Comparison of ENCODE assay signal across 19 mouse cellular contexts in the genomic region with DNA sequence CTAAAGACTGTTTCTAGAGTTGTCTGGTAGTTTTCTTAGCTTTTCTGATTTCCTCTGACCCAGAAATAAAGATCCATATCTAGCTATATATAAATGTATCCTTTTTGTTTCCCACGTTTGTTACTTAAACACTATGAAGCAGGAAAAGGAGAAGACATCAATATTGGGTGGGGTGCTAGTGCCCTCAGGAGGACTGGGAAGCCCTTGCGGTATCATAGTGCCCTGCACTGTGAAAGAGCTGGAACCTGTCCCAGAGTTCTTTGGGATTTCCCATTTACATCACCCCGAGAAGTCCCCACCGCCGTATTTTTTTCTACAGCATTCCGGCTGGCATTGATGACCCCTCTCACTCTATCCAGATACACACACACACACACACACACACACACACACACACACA.
DNase-seq lines count a peak whose midpoint lies in the region; ATAC-seq and TF ChIP-seq lines count a peak whose summit lies in the region.
"Had no signal": no experiment of that assay in that cellular context is flagged by ENCODE, and none has a peak within 500 bp of the region (broad histone marks: within the 10 kb centered on the region; RNA-seq: fewer than 3 reads in every experiment).

No protein-coding gene starts in this region.

- H3K9me3 ChIP-seq in heart, embryonic 11.5 days (replicated peaks; ENCODE audit: control insufficient read depth, low read length) = no peaks in the 10 kb centered on the region
- H3K9me3 ChIP-seq in liver, embryonic 11.5 days (ENCODE audit: control insufficient read depth, low read length) = no peaks in the 10 kb centered on the region
- H3K9me3 ChIP-seq: embryonic facial prominence, embryonic 15.5 days; forebrain, embryonic 12.5 days; heart, embryonic 12.5 days; kidney, embryonic 15.5 days; limb, embryonic 13.5 days; midbrain, embryonic 15.5 days had no signal

- 47% methylated on average over 6 of the region's 6 CpGs for WGBS in heart, adult 2 months
- 81% methylated on average over 6 of the region's 6 CpGs for WGBS in heart, embryonic 11.5 days (ENCODE audit: insufficient replicate concordance)
- WGBS in liver, adult 2 months = 64% methylated on average over 6 of the region's 6 CpGs
- WGBS in liver, embryonic 11.5 days = 81% methylated on average over 6 of the region's 6 CpGs
- 49% methylated on average over 6 of the region's 6 CpGs for WGBS in cerebellum, adult 2 months

- no peak for ATAC-seq in heart, embryonic 11.5 days (replicated peaks; ENCODE audit: insufficient number of reproducible peaks, low FRiP score, low TSS enrichment)
- no peak for ATAC-seq in liver, embryonic 11.5 days (replicated peaks; ENCODE audit: low FRiP score)
- ATAC-seq in common myeloid progenitor, adult 5-6 weeks (replicated peaks; ENCODE audit: low read depth, poor library complexity, severe bottlenecking) = 0 out of 2 replicates have a peak, but pooled peaks have one; percentile 47
- no peak for ATAC-seq in frontal cortex, adult (ENCODE audit: low TSS enrichment)
- ATAC-seq: midbrain, embryonic 15.5 days had no signal

- no peaks in the 10 kb centered on the region for H3K79me2 ChIP-seq in heart, adult 2 months (replicated peaks; ENCODE audit: control insufficient read depth, insufficient read depth, low read length)
- H3K79me2 ChIP-seq in liver, adult 2 months (ENCODE audit: control insufficient read depth, insufficient read depth, low read length) = no peaks in the 10 kb centered on the region

- TF ChIP-seq CTCF in heart, adult 2 months (IDR thresholded peaks at IDR 0.05) = peak; percentile 41
- TF ChIP-seq CTCF in liver, adult 2 months (IDR thresholded peaks at IDR 0.05; ENCODE audit: low read depth, low read length) = peak; percentile 37; the same call in 1 of the 2 replicates
- TF ChIP-seq CTCF in cerebellum, adult 2 months (IDR thresholded peaks at IDR 0.05; ENCODE audit: borderline replicate concordance, insufficient read depth, low read depth, low read length) = no peak

- no peak overlapping the region for H3K27ac ChIP-seq in heart, adult 2 months
- H3K27ac ChIP-seq in heart, embryonic 11.5 days (ENCODE audit: low read depth, low read length) = no peak overlapping the region
- H3K27ac ChIP-seq in liver, adult 2 months (replicated peaks; ENCODE audit: insufficient read depth, low read depth, low read length) = no peak overlapping the region
- no peak overlapping the region for H3K27ac ChIP-seq in liver, embryonic 11.5 days (ENCODE audit: low read depth, low read length)
- no peak overlapping the region for H3K27ac ChIP-seq in cerebellum, adult 2 months (ENCODE audit: insufficient read depth, low read length)
- H3K27ac ChIP-seq: embryonic facial prominence, embryonic 15.5 days; forebrain, embryonic 12.5 days; kidney, embryonic 15.5 days; limb, embryonic 13.5 days; midbrain, embryonic 15.5 days had no signal

- H3K27me3 ChIP-seq in heart, adult 2 months (ENCODE audit: control insufficient read depth, insufficient read depth, low read length) = no peaks in the 10 kb centered on the region
- H3K27me3 ChIP-seq in heart, embryonic 11.5 days (ENCODE audit: control insufficient read depth, insufficient read depth, low read length) = no peaks in the 10 kb centered on the region
- H3K27me3 ChIP-seq in liver, adult 2 months (ENCODE audit: control insufficient read depth, insufficient read depth, low read length) = no peaks in the 10 kb centered on the region
- no peaks in the 10 kb centered on the region for H3K27me3 ChIP-seq in liver, embryonic 11.5 days (replicated peaks; ENCODE audit: control insufficient read depth, insufficient read depth, low read length)
- H3K27me3 ChIP-seq in cerebellum, adult 2 months (ENCODE audit: control insufficient read depth, insufficient read depth, low read length) = no peaks in the 10 kb centered on the region
- H3K27me3 ChIP-seq: embryonic facial prominence, embryonic 15.5 days; forebrain, embryonic 12.5 days; heart, embryonic 12.5 days; kidney, embryonic 15.5 days; limb, embryonic 13.5 days; midbrain, embryonic 15.5 days had no signal

- H3K4me1 ChIP-seq in heart, adult 2 months (ENCODE audit: control insufficient read depth, insufficient read depth, low read length) = no peaks in the 10 kb centered on the region
- H3K4me1 ChIP-seq in heart, embryonic 11.5 days (ENCODE audit: control insufficient read depth, insufficient read depth, low read length) = no peaks in the 10 kb centered on the region
- no peaks in the 10 kb centered on the region for H3K4me1 ChIP-seq in liver, adult 2 months (ENCODE audit: control insufficient read depth, insufficient read depth, low read length)
- no peaks in the 10 kb centered on the region for H3K4me1 ChIP-seq in liver, embryonic 11.5 days (replicated peaks; ENCODE audit: control insufficient read depth, insufficient read depth, low read length)
- H3K4me1 ChIP-seq in cerebellum, adult 2 months (ENCODE audit: control insufficient read depth, insufficient read depth, low read length) = no peaks in the 10 kb centered on the region
- H3K4me1 ChIP-seq: embryonic facial prominence, embryonic 15.5 days; forebrain, embryonic 12.5 days; heart, embryonic 12.5 days; kidney, embryonic 15.5 days; midbrain, embryonic 15.5 days had no signal

- no peak for TF ChIP-seq POLR2A in heart, adult 2 months (IDR thresholded peaks at IDR 0.05; ENCODE audit: insufficient read depth, low read depth, low read length)
- no peak for TF ChIP-seq POLR2A in liver, adult 2 months (IDR thresholded peaks at IDR 0.05; ENCODE audit: extremely low read depth, insufficient read depth, low read length)
- no peak for TF ChIP-seq POLR2A in cerebellum, adult 2 months (IDR thresholded peaks at IDR 0.05; ENCODE audit: borderline replicate concordance, insufficient read depth, low read length)

- intact Hi-C loops in heart, adult 2 months (cut with DNase I) = no loop called here

- no peak for TF ChIP-seq EP300 in heart, adult 2 months (IDR thresholded peaks at IDR 0.05; ENCODE audit: insufficient read depth, low read depth, low read length)

- no peak overlapping the region for H3K4me2 ChIP-seq in heart, embryonic 11.5 days
- H3K4me2 ChIP-seq in liver, embryonic 11.5 days = no peak overlapping the region
- H3K4me2 ChIP-seq: embryonic facial prominence, embryonic 15.5 days; forebrain, embryonic 12.5 days; heart, embryonic 12.5 days; kidney, embryonic 15.5 days; limb, embryonic 13.5 days; midbrain, embryonic 15.5 days had no signal

- DNase-seq in heart, adult 2 months = no peak
- DNase-seq in liver, adult 2 months (ENCODE audit: extremely low read depth, low read depth, low spot score) = peak; percentile 29
- no peak for DNase-seq in liver, embryonic 11.5 days (ENCODE audit: low spot score)
- DNase-seq in MN1 (ENCODE audit: low spot score) = peak; percentile 54
- no peak for DNase-seq in cerebellum, adult 2 months
- DNase-seq: embryo, embryonic 11 days; gastrocnemius, postnatal 25 days; heart, postnatal 4 days; layer of hippocampus, adult 9-11 months; lung, adult 2 months had no signal

- H3K36me3 ChIP-seq in heart, adult 2 months (ENCODE audit: control insufficient read depth, insufficient read depth, low read length) = no peaks in the 10 kb centered on the region
- H3K36me3 ChIP-seq in heart, embryonic 11.5 days (ENCODE audit: control insufficient read depth, insufficient read depth, low read length) = no peaks in the 10 kb centered on the region
- no peaks in the 10 kb centered on the region for H3K36me3 ChIP-seq in liver, adult 2 months (ENCODE audit: control insufficient read depth, insufficient read depth, low read length)
- no peaks in the 10 kb centered on the region for H3K36me3 ChIP-seq in liver, embryonic 11.5 days (ENCODE audit: control insufficient read depth, insufficient read depth, low read length)
- H3K36me3 ChIP-seq: embryonic facial prominence, embryonic 15.5 days; forebrain, embryonic 12.5 days; heart, embryonic 12.5 days; kidney, embryonic 15.5 days; limb, embryonic 13.5 days; midbrain, embryonic 15.5 days had no signal

- no peak overlapping the region for H3K9ac ChIP-seq in heart, adult 2 months (ENCODE audit: low read depth, low read length)
- H3K9ac ChIP-seq in heart, embryonic 11.5 days (ENCODE audit: low read depth, low read length) = no peak overlapping the region
- H3K9ac ChIP-seq in liver, adult 2 months (ENCODE audit: low read depth, low read length) = no peak overlapping the region
- no peak overlapping the region for H3K9ac ChIP-seq in liver, embryonic 11.5 days (ENCODE audit: low read depth, low read length)
- H3K9ac ChIP-seq: embryonic facial prominence, embryonic 15.5 days; forebrain, embryonic 12.5 days; heart, embryonic 12.5 days; kidney, embryonic 15.5 days; limb, embryonic 13.5 days; midbrain, embryonic 15.5 days had no signal

- no peak overlapping the region for H3K4me3 ChIP-seq in heart, adult 2 months
- no peak overlapping the region for H3K4me3 ChIP-seq in heart, embryonic 11.5 days (ENCODE audit: low read depth, low read length)
- no peak overlapping the region for H3K4me3 ChIP-seq in liver, adult 2 months (ENCODE audit: insufficient read depth, low read depth, low read length)
- no peak overlapping the region for H3K4me3 ChIP-seq in liver, embryonic 11.5 days (ENCODE audit: low read depth, low read length)
- no peak overlapping the region for H3K4me3 ChIP-seq in cerebellum, adult 2 months (replicated peaks; ENCODE audit: insufficient read depth, low read depth, low read length)
- H3K4me3 ChIP-seq: embryonic facial prominence, embryonic 15.5 days; forebrain, embryonic 12.5 days; heart, embryonic 12.5 days; kidney, embryonic 15.5 days; limb, embryonic 13.5 days; midbrain, embryonic 15.5 days had no signal

Comparison
In these comparisons a context has a peak if more than half of its experiments do, and no peak if none do; other contexts are left out.
1. DNase-seq: peak in liver, adult 2 months (single experiment) and MN1 (single experiment); none in heart, adult 2 months (0 of 2), liver, embryonic 11.5 days (single experiment) and cerebellum, adult 2 months (0 of 2).